Mouse (Mus musculus): ENCODE data around the gene Chst10. TPM values are rescaled to one million over a fixed set of nuclear protein-coding genes. Genes with fewer than 3 reads are reported as not detected.

Chst10 gene
- polyA plus RNA-seq, 1 experiment from 2014 or later, result 19.7 TPM

DNA sequence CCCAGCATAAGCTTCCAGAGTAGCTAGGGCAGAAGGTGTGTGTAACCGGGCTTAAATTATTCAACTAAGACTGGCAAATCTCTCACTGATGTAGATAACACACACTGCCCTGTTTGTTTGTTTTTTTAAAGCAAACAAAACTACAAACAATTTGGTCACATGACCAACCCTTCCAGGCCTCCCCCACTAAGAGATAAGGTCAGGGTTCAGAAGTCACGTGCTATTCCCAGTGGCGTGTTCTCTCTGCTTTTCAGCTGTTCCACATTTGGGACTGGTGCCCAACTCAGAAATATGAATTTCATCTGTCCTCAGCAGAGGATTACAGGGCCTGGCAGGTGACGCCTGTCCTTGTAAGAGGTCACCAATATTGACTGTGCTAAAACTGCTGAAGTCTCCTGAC, 15.2 kb downstream of the Chst10 start:
- Histone ChIP-seq H3K27me3 (ENCODE audit: control insufficient read depth, insufficient read depth, low read length) (no peaks in the 10 kb centered on the region), H3K4me1 (replicated peaks; ENCODE audit: control insufficient read depth, insufficient read depth, low read length) (no peaks in the 10 kb centered on the region), H3K9me3 (ENCODE audit: control insufficient read depth, low read length) (no peaks in the 10 kb centered on the region; the same call in 1 of the 2 replicates), H3K36me3 (ENCODE audit: control insufficient read depth, insufficient read depth, low read length) (no peaks in the 10 kb centered on the region), H3K27ac (ENCODE audit: low read depth, low read length) (no peak overlapping the region), H3K9ac (ENCODE audit: low read length) (no peak overlapping the region), H3K4me3 (ENCODE audit: low read depth, low read length) (no peak overlapping the region), H3K4me2 (ENCODE audit: low read depth, low read length, severe bottlenecking) (no peak overlapping the region)
- DNase-seq (ENCODE audit: low spot score) (no peak), ATAC-seq (replicated peaks; ENCODE audit: low FRiP score) (no peak)
- 91% methylated on average over 4 of the region's 4 CpGs for WGBS

DNA sequence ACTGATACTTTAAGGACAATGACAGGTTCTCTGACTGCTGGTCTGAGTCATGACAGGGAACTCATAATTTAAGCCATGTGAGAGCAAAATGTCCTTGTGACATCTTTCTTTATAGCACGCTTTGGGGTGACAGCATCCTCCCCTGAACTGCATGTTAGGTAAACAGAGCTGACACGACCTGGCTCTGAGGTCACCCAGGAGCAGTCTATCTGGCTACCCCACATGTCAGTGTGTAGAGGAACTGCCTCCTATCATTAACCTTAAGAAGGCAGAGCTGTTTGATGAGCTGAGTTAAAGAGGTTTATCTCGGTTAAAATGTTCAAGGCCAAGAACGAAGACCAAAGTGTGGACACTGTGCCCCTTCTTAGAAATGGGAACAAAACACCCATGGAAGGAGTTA, 16.6 kb downstream of the Chst10 start:
- no peaks in the 10 kb centered on the region; the same call in 1 of the 2 replicates for H3K9me3 ChIP-seq (ENCODE audit: control insufficient read depth, low read length)
- H3K36me3 ChIP-seq (ENCODE audit: control insufficient read depth, insufficient read depth, low read length), result no peaks in the 10 kb centered on the region
- no peaks in the 10 kb centered on the region for H3K27me3 ChIP-seq (ENCODE audit: control insufficient read depth, insufficient read depth, low read length)
- no peak for DNase-seq (ENCODE audit: low spot score)
- no peak for ATAC-seq (replicated peaks; ENCODE audit: low FRiP score)
- H3K27ac ChIP-seq (ENCODE audit: low read depth, low read length), result no peak overlapping the region
- WGBS, result 88% methylated on average over 4 of the region's 4 CpGs
- no peak overlapping the region for H3K4me2 ChIP-seq (ENCODE audit: low read depth, low read length, severe bottlenecking)
- no peak overlapping the region for H3K4me3 ChIP-seq (ENCODE audit: low read depth, low read length)
- no peak overlapping the region for H3K9ac ChIP-seq (ENCODE audit: low read length)
- H3K4me1 ChIP-seq (replicated peaks; ENCODE audit: control insufficient read depth, insufficient read depth, low read length), result 0 out of 2 replicates have a peak, but pooled peaks cover 2% of the 10 kb centered on the region

GRCm38 (mm10) chr1:38876671-38877382, 21.1 kb downstream of the Chst10 start:
- 0 out of 2 replicates have a peak overlapping the region, but pooled peaks have one; percentile 12 for H3K27ac ChIP-seq (ENCODE audit: low read depth, low read length)
- no peak overlapping the region for H3K4me2 ChIP-seq (ENCODE audit: low read depth, low read length, severe bottlenecking)
- DNase-seq (ENCODE audit: low spot score) (no peak), ATAC-seq (replicated peaks; ENCODE audit: low FRiP score) (no peak)
- H3K4me3 ChIP-seq (ENCODE audit: low read depth, low read length), result no peak overlapping the region
- 0 out of 2 replicates have a peak, but pooled peaks cover 2% of the 10 kb centered on the region for H3K4me1 ChIP-seq (replicated peaks; ENCODE audit: control insufficient read depth, insufficient read depth, low read length)
- no peaks in the 10 kb centered on the region for H3K27me3 ChIP-seq (ENCODE audit: control insufficient read depth, insufficient read depth, low read length)
- no peaks in the 10 kb centered on the region for H3K36me3 ChIP-seq (ENCODE audit: control insufficient read depth, insufficient read depth, low read length)
- no peak overlapping the region for H3K9ac ChIP-seq (ENCODE audit: low read length)
- H3K9me3 ChIP-seq (ENCODE audit: control insufficient read depth, low read length), result no peaks in the 10 kb centered on the region; the same call in 1 of the 2 replicates
- WGBS, result 56% methylated on average over 5 of the region's 5 CpGs

DNA sequence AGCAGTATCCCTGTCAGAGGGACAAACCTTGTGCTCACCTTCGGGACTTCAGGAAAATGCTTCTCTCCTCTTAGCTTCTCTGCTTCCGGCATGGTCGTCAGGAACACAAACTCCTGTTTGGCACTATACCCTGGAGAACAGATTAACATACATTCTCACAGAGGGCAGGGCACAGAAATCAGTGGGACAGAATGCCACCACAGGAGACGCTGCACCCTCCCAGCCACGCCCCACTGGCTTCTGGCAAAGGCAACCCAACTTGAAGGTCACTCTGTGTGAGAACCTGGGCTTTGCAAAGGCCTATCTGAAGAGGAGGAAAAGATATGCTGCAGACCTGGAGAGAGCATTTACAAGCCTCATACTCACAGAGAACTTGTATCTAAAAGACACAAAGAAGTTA, 24.1 kb downstream of the Chst10 start:
- ATAC-seq (replicated peaks; ENCODE audit: low FRiP score) (no peak), DNase-seq (ENCODE audit: low spot score) (no peak)
- H3K4me3 ChIP-seq (ENCODE audit: low read depth, low read length), result no peak overlapping the region
- H3K9ac ChIP-seq (ENCODE audit: low read length), result no peak overlapping the region
- no peaks in the 10 kb centered on the region for H3K27me3 ChIP-seq (ENCODE audit: control insufficient read depth, insufficient read depth, low read length)
- H3K27ac ChIP-seq (ENCODE audit: low read depth, low read length), result no peak overlapping the region
- H3K4me2 ChIP-seq (ENCODE audit: low read depth, low read length, severe bottlenecking), result no peak overlapping the region
- H3K4me1 ChIP-seq (replicated peaks; ENCODE audit: control insufficient read depth, insufficient read depth, low read length), result 0 out of 2 replicates have a peak, but pooled peaks cover 2% of the 10 kb centered on the region
- no peaks in the 10 kb centered on the region for H3K36me3 ChIP-seq (ENCODE audit: control insufficient read depth, insufficient read depth, low read length)
- WGBS, result 90% methylated on average over 5 of the region's 5 CpGs
- H3K9me3 ChIP-seq (ENCODE audit: control insufficient read depth, low read length), result no peaks in the 10 kb centered on the region

- Histone ChIP-seq H3K27me3 (ENCODE audit: control insufficient read depth, insufficient read depth, low read length) (no peaks in the 10 kb centered on the region), H3K4me3 (ENCODE audit: low read depth, low read length) (no peak overlapping the region), H3K27ac (ENCODE audit: low read depth, low read length) (no peak overlapping the region), H3K36me3 (ENCODE audit: control insufficient read depth, insufficient read depth, low read length) (no peaks in the 10 kb centered on the region), H3K9me3 (ENCODE audit: control insufficient read depth, low read length) (no peaks in the 10 kb centered on the region), H3K9ac (ENCODE audit: low read length) (no peak overlapping the region), H3K4me2 (ENCODE audit: low read depth, low read length, severe bottlenecking) (no peak overlapping the region), H3K4me1 (replicated peaks; ENCODE audit: control insufficient read depth, insufficient read depth, low read length) (0 out of 2 replicates have a peak, but pooled peaks cover 2% of the 10 kb centered on the region)
- DNase-seq (ENCODE audit: low spot score) (no peak), ATAC-seq (replicated peaks; ENCODE audit: low FRiP score) (no peak)
- WGBS, result 90% methylated on average over 6 of the region's 6 CpGs
These were observed 26.1 kb downstream of the Chst10 start for GRCm38 (mm10) chr1:38871834-38872233.

DNA sequence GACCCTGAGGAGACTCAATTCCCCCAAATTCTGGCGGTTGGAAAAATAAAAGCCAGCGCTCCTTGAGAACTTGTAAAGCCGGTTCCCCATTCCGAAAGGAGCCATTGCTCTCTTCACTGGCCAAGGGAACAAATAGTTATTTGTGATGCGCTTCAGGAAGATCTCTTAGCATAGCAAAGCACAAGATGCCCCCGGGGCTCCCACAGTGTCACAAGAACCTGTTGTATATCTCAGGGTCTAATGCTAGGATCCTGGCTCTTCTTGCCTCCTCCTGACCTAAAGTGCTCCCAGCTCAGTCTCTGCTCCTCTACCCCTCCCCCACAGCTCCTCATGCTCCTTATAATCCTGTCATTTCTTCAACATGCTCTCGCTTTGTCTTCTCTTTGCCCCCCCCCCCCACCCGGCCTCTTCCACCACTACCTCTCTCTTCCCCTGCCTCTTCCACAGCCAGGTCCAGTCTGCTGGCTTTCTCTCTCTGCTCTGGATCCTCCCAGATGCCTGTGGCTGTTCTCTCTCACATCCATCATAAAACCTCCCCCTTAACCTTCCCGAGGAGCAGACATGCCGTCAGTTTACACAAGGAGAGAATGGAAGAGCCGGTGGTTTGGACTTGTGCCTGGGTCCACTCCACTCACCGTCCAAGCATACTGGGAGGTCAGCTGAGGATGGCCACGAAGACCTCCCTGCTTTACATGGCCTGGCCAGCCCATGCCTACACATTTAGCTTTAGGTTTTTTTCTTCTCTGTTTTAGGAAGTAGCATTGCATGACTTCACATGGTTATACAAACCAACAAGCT, 28.4 kb downstream of the Chst10 start:
- H3K4me3 ChIP-seq (ENCODE audit: low read depth, low read length), result no peak overlapping the region
- DNase-seq (ENCODE audit: low spot score), result no peak
- H3K27ac ChIP-seq (ENCODE audit: low read depth, low read length), result no peak overlapping the region
- H3K36me3 ChIP-seq (ENCODE audit: control insufficient read depth, insufficient read depth, low read length), result no peaks in the 10 kb centered on the region
- no peak for ATAC-seq (replicated peaks; ENCODE audit: low FRiP score)
- H3K4me2 ChIP-seq (ENCODE audit: low read depth, low read length, severe bottlenecking), result no peak overlapping the region
- H3K9me3 ChIP-seq (ENCODE audit: control insufficient read depth, low read length), result no peaks in the 10 kb centered on the region
- H3K9ac ChIP-seq (ENCODE audit: low read length), result no peak overlapping the region
- H3K27me3 ChIP-seq (ENCODE audit: control insufficient read depth, insufficient read depth, low read length), result no peaks in the 10 kb centered on the region
- WGBS, result 63% methylated on average over 13 of the region's 13 CpGs
- no peaks in the 10 kb centered on the region for H3K4me1 ChIP-seq (replicated peaks; ENCODE audit: control insufficient read depth, insufficient read depth, low read length)

DNA sequence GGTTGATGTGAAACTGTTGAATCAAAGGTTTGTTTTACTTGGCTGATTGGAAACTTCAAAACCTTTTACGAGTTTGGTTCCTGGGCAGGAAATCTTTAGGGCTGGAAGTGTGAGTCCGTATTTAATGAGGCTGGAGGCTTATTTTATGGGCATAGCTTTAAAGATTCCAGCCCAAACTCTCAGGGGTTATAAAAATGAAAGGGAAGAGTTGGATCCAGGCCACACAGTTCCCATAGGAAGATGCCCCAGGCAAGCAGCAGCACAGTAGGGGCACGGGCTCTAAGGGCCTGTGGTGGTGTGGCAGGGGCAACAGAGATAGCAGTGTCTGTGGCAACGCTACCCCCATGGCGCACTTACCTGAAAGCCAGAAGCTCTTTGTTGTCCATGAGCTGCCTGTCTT, 31.7 kb downstream of the Chst10 start:
- no peaks in the 10 kb centered on the region for H3K9me3 ChIP-seq (ENCODE audit: control insufficient read depth, low read length)
- WGBS, result 92% methylated on average over 5 of the region's 5 CpGs
- DNase-seq (ENCODE audit: low spot score), result no peak
- no peaks in the 10 kb centered on the region for H3K27me3 ChIP-seq (ENCODE audit: control insufficient read depth, insufficient read depth, low read length)
- no peaks in the 10 kb centered on the region for H3K4me1 ChIP-seq (replicated peaks; ENCODE audit: control insufficient read depth, insufficient read depth, low read length)
- H3K9ac ChIP-seq (ENCODE audit: low read length), result no peak overlapping the region
- no peak overlapping the region for H3K4me3 ChIP-seq (ENCODE audit: low read depth, low read length)
- no peaks in the 10 kb centered on the region for H3K36me3 ChIP-seq (ENCODE audit: control insufficient read depth, insufficient read depth, low read length)
- no peak overlapping the region for H3K4me2 ChIP-seq (ENCODE audit: low read depth, low read length, severe bottlenecking)
- no peak for ATAC-seq (replicated peaks; ENCODE audit: low FRiP score)
- H3K27ac ChIP-seq (ENCODE audit: low read depth, low read length), result no peak overlapping the region

DNA sequence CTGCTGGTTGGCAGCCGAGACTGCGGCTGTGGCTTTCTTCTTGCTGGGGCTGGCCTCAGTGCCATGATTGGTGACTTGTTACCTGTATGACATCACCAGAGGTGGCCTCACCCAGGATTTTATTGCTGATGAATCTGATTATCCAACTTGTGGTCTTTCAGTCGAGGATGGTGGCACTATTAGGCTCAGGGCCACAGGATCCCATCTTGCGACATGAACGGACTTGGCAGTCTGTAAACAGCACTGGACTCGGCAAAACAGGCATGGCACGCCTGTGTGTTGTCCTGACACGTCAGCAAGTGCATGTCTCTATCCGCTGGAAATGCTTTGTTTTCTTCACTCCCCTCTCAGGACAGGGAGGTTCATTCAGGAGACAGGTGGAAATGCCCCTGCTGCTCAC, 33.6 kb downstream of the Chst10 start:
- H3K4me3 ChIP-seq (ENCODE audit: low read depth, low read length), result no peak overlapping the region
- no peaks in the 10 kb centered on the region for H3K9me3 ChIP-seq (ENCODE audit: control insufficient read depth, low read length)
- no peak overlapping the region for H3K4me2 ChIP-seq (ENCODE audit: low read depth, low read length, severe bottlenecking)
- H3K27ac ChIP-seq (ENCODE audit: low read depth, low read length), result no peak overlapping the region
- no peaks in the 10 kb centered on the region for H3K27me3 ChIP-seq (ENCODE audit: control insufficient read depth, insufficient read depth, low read length)
- DNase-seq (ENCODE audit: low spot score), result no peak
- 87% methylated on average over 9 of the region's 9 CpGs for WGBS
- H3K4me1 ChIP-seq (replicated peaks; ENCODE audit: control insufficient read depth, insufficient read depth, low read length), result no peaks in the 10 kb centered on the region
- no peak for ATAC-seq (replicated peaks; ENCODE audit: low FRiP score)
- H3K9ac ChIP-seq (ENCODE audit: low read length), result no peak overlapping the region
- H3K36me3 ChIP-seq (ENCODE audit: control insufficient read depth, insufficient read depth, low read length), result no peaks in the 10 kb centered on the region
